Mouse (Mus musculus) MEL (cell line): ENCODE measurements around the gene Slc8a1. TPM values are rescaled to one million over a fixed set of nuclear protein-coding genes. Genes with fewer than 3 reads are reported as not detected.

Source experiments
- DNase-seq: peaks from one replicate; pipeline ENCODE4 v3.0.0; 2011; ENCODE audit warnings: low read depth, low spot score
- H3K27ac ChIP-seq: 2 replicates; pipeline ENCODE4 v1.5.1; 2012; ENCODE audit warnings: low read depth, mild to moderate bottlenecking, control low read depth, low read length, moderate library complexity; ENCODE audit not compliant: control insufficient read depth
- H3K27me3 ChIP-seq, 2 experiments: fragments of 150-350 bp in 1 of 2; sonication (generic) in 1 of 2; 2 replicates each; pipeline ENCODE4 v1.6.1; 2012; ENCODE audit warnings: low read length in 2 of 2, mild to moderate bottlenecking in 2 of 2, improper control_type of control experiment in 1 of 2, moderate library complexity in 1 of 2; ENCODE audit not compliant: insufficient read depth in 2 of 2, control insufficient read depth in 1 of 2
- H3K36me3 ChIP-seq, 2 experiments: 2 replicates each; pipeline ENCODE4 v1.6.1; 2012 to 2014; ENCODE audit warnings: low read length in 2 of 2, improper control_type of control experiment in 1 of 2, inconsistent platforms in 1 of 2, mild to moderate bottlenecking in 1 of 2; ENCODE audit not compliant: insufficient read depth in 2 of 2, control insufficient read depth in 1 of 2
- H3K4me1 ChIP-seq, 2 experiments: fragments of 150-350 bp in 1 of 2; sonication (generic) in 1 of 2; 2 replicates each; pipeline ENCODE4 v1.6.1; 2012; ENCODE audit warnings: low read length in 2 of 2, improper control_type of control experiment in 1 of 2, mild to moderate bottlenecking in 1 of 2; ENCODE audit not compliant: insufficient read depth in 2 of 2, control insufficient read depth in 1 of 2
- H3K4me3 ChIP-seq, 2 experiments: fragments of 150-350 bp in 1 of 2; sonication (generic) in 1 of 2; 2 replicates each; pipeline ENCODE4 v1.5.1; 2012; ENCODE audit warnings: low read depth in 2 of 2, low read length in 2 of 2, mild to moderate bottlenecking in 2 of 2, moderate library complexity in 2 of 2, control low read depth in 1 of 2, improper control_type of control experiment in 1 of 2; ENCODE audit not compliant: control insufficient read depth in 1 of 2, insufficient read depth in 1 of 2
- H3K79me2 ChIP-seq: 2 replicates; pipeline ENCODE4 v1.6.1; 2012; ENCODE audit warnings: mild to moderate bottlenecking, low read length, moderate library complexity; ENCODE audit not compliant: control insufficient read depth, poor library complexity, insufficient read depth
- H3K9ac ChIP-seq: 2 replicates; pipeline ENCODE4 v1.6.1; 2012; ENCODE audit warnings: low read depth, mild to moderate bottlenecking, control low read depth, low read length, moderate library complexity; ENCODE audit not compliant: control insufficient read depth, poor library complexity, severe bottlenecking
- H3K9me3 ChIP-seq: fragments of 150-350 bp; sonication (generic); replicated peaks from 2 replicates; pipeline ENCODE4 v1.6.1; 2012; ENCODE audit warnings: mild to moderate bottlenecking, low read length, improper control_type of control experiment, moderate library complexity; ENCODE audit not compliant: insufficient read depth
- BHLHE40 ChIP-seq: IDR thresholded peaks from 2 replicates; pipeline ENCODE4 v1.6.1; 2012; ENCODE audit warnings: low read depth, mild to moderate bottlenecking, inconsistent platforms, low read length, improper control_type of control experiment, borderline replicate concordance
- CHD2 ChIP-seq: IDR thresholded peaks from 2 replicates; pipeline ENCODE4 v1.6.1; 2011; ENCODE audit warnings: low read length, improper control_type of control experiment
- CTCF ChIP-seq, 3 experiments: IDR thresholded peaks in 2 of 3; conservative IDR thresholded peaks in 1 of 3; 2 replicates each; pipeline ENCODE4 v1.5.1; 2011 to 2012; ENCODE audit warnings: low read length in 3 of 3, low read depth in 2 of 3, mild to moderate bottlenecking in 2 of 3, improper control_type of control experiment in 1 of 3, inconsistent platforms in 1 of 3, mixed read lengths in 1 of 3, moderate library complexity in 1 of 3; ENCODE audit not compliant: control insufficient read depth in 1 of 3, insufficient read depth in 1 of 3, poor library complexity in 1 of 3, severe bottlenecking in 1 of 3
- ELF1 ChIP-seq: IDR thresholded peaks from 2 replicates; pipeline ENCODE4 v1.6.1; 2014; ENCODE audit warnings: low read depth, mild to moderate bottlenecking, inconsistent platforms, low read length, improper control_type of control experiment, moderate library complexity
- EP300 ChIP-seq, 2 experiments: IDR thresholded peaks; 2 replicates each; pipeline ENCODE4 v1.6.1; 2011; ENCODE audit warnings: improper control_type of control experiment in 2 of 2, low read length in 2 of 2, low read depth in 1 of 2, mild to moderate bottlenecking in 1 of 2
- GABPA ChIP-seq: IDR thresholded peaks from 2 replicates; pipeline ENCODE4 v1.6.1; 2012; ENCODE audit warnings: low read depth, mild to moderate bottlenecking, inconsistent platforms, low read length, improper control_type of control experiment, moderate library complexity
- KAT2A ChIP-seq: conservative IDR thresholded peaks from 2 replicates; pipeline ENCODE4 v1.6.1; 2012; ENCODE audit warnings: low read depth, low read length, improper control_type of control experiment, inconsistent platforms
- MAFK ChIP-seq: IDR thresholded peaks from 2 replicates; pipeline ENCODE4 v1.6.1; 2011; ENCODE audit warnings: low read depth, mild to moderate bottlenecking, low read length, improper control_type of control experiment, borderline replicate concordance
- MAX ChIP-seq: IDR thresholded peaks from 2 replicates; pipeline ENCODE4 v1.6.1; 2011; ENCODE audit warnings: low read length, improper control_type of control experiment
- MAZ ChIP-seq: IDR thresholded peaks from 2 replicates; pipeline ENCODE4 v1.6.1; 2012; ENCODE audit warnings: low read depth, mild to moderate bottlenecking, inconsistent platforms, low read length, improper control_type of control experiment
- NELFE ChIP-seq: IDR thresholded peaks from 2 replicates; pipeline ENCODE4 v1.6.1; 2011; ENCODE audit warnings: low read depth, low read length, improper control_type of control experiment
- NRF1 ChIP-seq: IDR thresholded peaks from 2 replicates; pipeline ENCODE4 v1.6.1; 2014; ENCODE audit warnings: low read depth, mild to moderate bottlenecking, inconsistent platforms, low read length, improper control_type of control experiment, moderate library complexity; ENCODE audit not compliant: poor library complexity, insufficient read depth, severe bottlenecking
- POLR2A ChIP-seq, 2 experiments: IDR thresholded peaks; 2 replicates each; pipeline ENCODE4 v1.6.1; 2011 to 2012; ENCODE audit warnings: low read length in 2 of 2, mild to moderate bottlenecking in 2 of 2, control low read depth in 1 of 2, improper control_type of control experiment in 1 of 2, low read depth in 1 of 2, moderate library complexity in 1 of 2; ENCODE audit not compliant: control insufficient read depth in 1 of 2, insufficient read depth in 1 of 2, poor library complexity in 1 of 2
- POLR2AphosphoS5 ChIP-seq: IDR thresholded peaks from 2 replicates; pipeline ENCODE4 v1.6.1; 2012; ENCODE audit warnings: low read depth, borderline replicate concordance, mild to moderate bottlenecking, inconsistent platforms, low read length, moderate library complexity, mixed read lengths
- RCOR1 ChIP-seq: IDR thresholded peaks from 2 replicates; pipeline ENCODE4 v1.6.1; 2012; ENCODE audit warnings: low read depth, mild to moderate bottlenecking, inconsistent platforms, low read length, improper control_type of control experiment
- SIN3A ChIP-seq: IDR thresholded peaks from 2 replicates; pipeline ENCODE4 v1.6.1; 2012; ENCODE audit warnings: low read length, improper control_type of control experiment, inconsistent platforms
- TAL1 ChIP-seq: IDR thresholded peaks from 2 replicates; pipeline ENCODE4 v1.6.1; 2012; ENCODE audit warnings: mild to moderate bottlenecking, inconsistent platforms, low read length, moderate library complexity, mixed read lengths
- TCF12 ChIP-seq: IDR thresholded peaks from 2 replicates; pipeline ENCODE4 v1.6.1; 2014; ENCODE audit warnings: low read depth, mild to moderate bottlenecking, inconsistent platforms, low read length, improper control_type of control experiment, moderate library complexity
- ZMIZ1 ChIP-seq: IDR thresholded peaks from 2 replicates; pipeline ENCODE4 v1.6.1; 2012; ENCODE audit warnings: low read depth, mild to moderate bottlenecking, inconsistent platforms, low read length, improper control_type of control experiment, moderate library complexity
- ZNF384 ChIP-seq: IDR thresholded peaks from 2 replicates; pipeline ENCODE4 v1.6.1; 2012; ENCODE audit warnings: low read depth, mild to moderate bottlenecking, inconsistent platforms, low read length, improper control_type of control experiment
- polyA plus RNA-seq, 2 experiments: library from polyadenylated mRNA; stranded (reverse) in 1 of 2; unstranded in 1 of 2; fragments of >175 nt in 1 of 2; fragments of >200 nt in 1 of 2; gene quantifications; 2 replicates each; pipeline versions ENCODE4 v1.2.1 to v1.2.4; 2012; ENCODE audit warnings: low replicate concordance in 2 of 2, low read depth in 1 of 2; ENCODE audit not compliant: insufficient read length in 2 of 2, insufficient read depth in 1 of 2, missing spikeins in 1 of 2
- total RNA-seq: library from RNA; depleted of rRNA; stranded (reverse); fragments of 300-350 nt; gene quantifications from 2 replicates; pipeline ENCODE4 v1.2.3, GENCODE M21; 2012

Gene Slc8a1
- total and polyA plus RNA-seq, 3 experiments: 0.86 to 1.0 TPM; not detected in 1

- no peaks in the 10 kb centered on the region for H3K9me3 ChIP-seq
- DNase-seq: no peak
- H3K4me1 ChIP-seq: no peaks in the 10 kb centered on the region
These were observed 190.2 kb downstream of the Slc8a1 start for GRCm38 (mm10) chr17:81548016-81548415.

GRCm38 (mm10) chr17:81546525-81546924 is 191.7 kb downstream of the Slc8a1 start:
- no peaks in the 10 kb centered on the region for H3K9me3 ChIP-seq
- H3K4me3 ChIP-seq: no peak overlapping the region
- H3K4me1 ChIP-seq: no peaks in the 10 kb centered on the region
- H3K27me3 ChIP-seq: no peaks in the 10 kb centered on the region
- no peak for TF ChIP-seq TCF12
- TF ChIP-seq ZMIZ1: no peak
- TF ChIP-seq EP300 (IDR thresholded peaks at IDR 0.05; ENCODE audit: low read depth in 1 of 2, low read length in 2 of 2): no peak
- TF ChIP-seq MAX: no peak
- no peak for TF ChIP-seq TAL1
- no peak for TF ChIP-seq KAT2A
- TF ChIP-seq BHLHE40: no peak
- TF ChIP-seq GABPA: no peak
- no peak for TF ChIP-seq MAZ
- TF ChIP-seq NRF1: no peak
- no peak for TF ChIP-seq POLR2A (IDR thresholded peaks at IDR 0.05; ENCODE audit: control insufficient read depth in 1 of 2, insufficient read depth in 1 of 2, low read depth in 1 of 2, low read length in 2 of 2, poor library complexity in 1 of 2)
- TF ChIP-seq RCOR1: no peak
- no peak for TF ChIP-seq CHD2
- no peak for TF ChIP-seq POLR2AphosphoS5
- TF ChIP-seq CTCF (IDR thresholded peaks at IDR 0.05 in 2 of 3, conservative IDR thresholded peaks at IDR 0.05 in 1 of 3; ENCODE audit: control insufficient read depth in 1 of 3, insufficient read depth in 1 of 3, low read depth in 2 of 3, low read length in 3 of 3, poor library complexity in 1 of 3, severe bottlenecking in 1 of 3): no peak
- no peak for TF ChIP-seq SIN3A
- TF ChIP-seq, all 39 proteins: peak for 0
- Histone ChIP-seq H3K9ac (no peak overlapping the region), H3K36me3 (no peaks in the 10 kb centered on the region), H3K27ac (no peak overlapping the region), H3K79me2 (no peaks in the 10 kb centered on the region)
- no peak for DNase-seq

More at GRCm38 (mm10) chr17:81548016-81548415, 190.2 kb downstream of the Slc8a1 start:
- H3K36me3 ChIP-seq: no peaks in the 10 kb centered on the region
- no peaks in the 10 kb centered on the region for H3K27me3 ChIP-seq
- no peaks in the 10 kb centered on the region for H3K79me2 ChIP-seq
- H3K27ac ChIP-seq: no peak overlapping the region
- TF ChIP-seq NELFE: no peak
- TF ChIP-seq TCF12: no peak
- no peak for TF ChIP-seq ZNF384
- no peak for TF ChIP-seq MAFK
- TF ChIP-seq CTCF (IDR thresholded peaks at IDR 0.05 in 2 of 3, conservative IDR thresholded peaks at IDR 0.05 in 1 of 3; ENCODE audit: control insufficient read depth in 1 of 3, insufficient read depth in 1 of 3, low read depth in 2 of 3, low read length in 3 of 3, poor library complexity in 1 of 3, severe bottlenecking in 1 of 3): no peak
- no peak for TF ChIP-seq BHLHE40
- no peak for TF ChIP-seq ELF1
- TF ChIP-seq RCOR1: no peak
- no peak overlapping the region for H3K9ac ChIP-seq
- no peak overlapping the region for H3K4me3 ChIP-seq
